Mouse (Mus musculus) kidney, embryonic 14.5 days (tissue): Measurements from ENCODE around the gene Clasrp. TPM values are rescaled to one million over a fixed set of nuclear protein-coding genes. Genes with fewer than 3 reads are reported as not detected.

Source experiments
- ATAC-seq: fragments of 200-750 bp; cut with Nextera tagmentation; 2 replicates; pipeline ENCODE4 v1.8.0; 2017; ENCODE audit warnings: moderate number of reproducible peaks, mild to moderate bottlenecking, moderate TSS enrichment, moderate library complexity; ENCODE audit not compliant: low FRiP score, low TSS enrichment
- H3K27ac ChIP-seq: fragments of 300-500 bp; sonication (generic); 2 replicates; pipeline ENCODE4 v1.5.1; 2014; ENCODE audit warnings: low read depth, mild to moderate bottlenecking, low read length, moderate library complexity, mixed read lengths
- H3K27me3 ChIP-seq: fragments of 300-500 bp; sonication (generic); 2 replicates; pipeline ENCODE4 v1.6.1; 2014; ENCODE audit warnings: mild to moderate bottlenecking, low read length; ENCODE audit not compliant: control insufficient read depth, insufficient read depth
- H3K36me3 ChIP-seq: fragments of 300-500 bp; sonication (generic); 2 replicates; pipeline ENCODE4 v1.6.1; 2014; ENCODE audit warnings: low read length, mixed read lengths; ENCODE audit not compliant: control insufficient read depth, insufficient read depth
- H3K4me1 ChIP-seq: fragments of 300-500 bp; sonication (generic); 2 replicates; pipeline ENCODE4 v1.6.1; 2014; ENCODE audit warnings: low read length, mixed read lengths; ENCODE audit not compliant: control insufficient read depth, insufficient read depth
- H3K4me2 ChIP-seq: fragments of 300-500 bp; sonication (generic); replicated peaks from 2 replicates; pipeline ENCODE4 v1.6.1; 2014; ENCODE audit warnings: low read depth, mild to moderate bottlenecking, low read length
- H3K4me3 ChIP-seq: fragments of 300-500 bp; sonication (generic); 2 replicates; pipeline ENCODE4 v1.5.1; 2014; ENCODE audit warnings: mild to moderate bottlenecking, low read length
- H3K9ac ChIP-seq: fragments of 300-500 bp; sonication (generic); 2 replicates; pipeline ENCODE4 v1.6.1; 2014; ENCODE audit warnings: low read depth, mild to moderate bottlenecking, low read length, moderate library complexity
- H3K9me3 ChIP-seq: fragments of 300-500 bp; sonication (generic); 2 replicates; pipeline ENCODE4 v1.6.1; 2016; ENCODE audit warnings: low read length; ENCODE audit not compliant: control insufficient read depth
- WGBS: fragments of 180-500 bp; shearing (Covaris S2); extraction: QIAGEN DNeasy Blood & Tissue Kit; methylation state at CpG from one replicate; pipeline ENCODE4 v1.1.7; 2014; 5-methylcytosine and 5-hydroxymethylcytosine counted together
- polyA plus RNA-seq: library from polyadenylated mRNA; unstranded; fragments of >200 nt; fragmentation: Nextera tagmentation; extraction: Ambion mirVana; gene quantifications from 2 replicates; pipeline ENCODE4 v1.2.1, GENCODE M21; 2014

The Clasrp gene
- polyA plus RNA-seq, 1 experiment from 2014 or later, result 48.4 TPM

DNA sequence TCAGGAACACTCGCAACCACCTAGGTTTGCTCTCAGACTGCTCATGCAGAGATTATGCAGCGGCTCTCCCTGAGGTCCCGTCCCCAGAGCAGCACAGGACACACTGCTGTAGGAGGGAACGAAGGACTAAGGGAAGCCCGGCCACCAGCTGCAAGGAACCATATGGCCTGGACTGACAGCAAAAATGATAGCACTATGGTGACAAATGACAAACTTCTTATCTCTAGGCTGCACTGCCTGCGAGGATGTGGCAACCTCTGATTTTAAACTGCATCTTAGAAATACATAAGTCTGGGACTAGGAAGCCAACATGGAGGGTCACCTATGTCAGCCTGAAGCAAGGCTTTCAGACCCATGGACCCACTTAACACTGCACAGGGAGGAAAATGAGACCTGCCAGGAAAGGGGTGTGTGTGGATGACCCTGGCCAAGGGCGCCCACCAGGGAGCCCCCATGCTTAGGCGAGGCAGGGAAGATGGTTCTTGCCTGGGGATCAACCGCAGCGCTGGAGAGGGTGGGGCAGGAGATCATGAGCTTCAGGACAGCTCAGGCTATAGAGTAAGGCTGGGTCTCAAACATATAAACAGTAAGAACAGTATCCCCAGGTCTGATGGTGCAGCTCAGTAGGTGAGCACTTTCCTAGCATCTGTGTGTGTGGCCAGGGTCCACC lies 11.1 kb downstream of the Clasrp start:
- WGBS, result 91% methylated on average over 10 of the region's 10 CpGs
- no peak overlapping the region for H3K9ac ChIP-seq
- no peak overlapping the region for H3K4me2 ChIP-seq
- H3K27ac ChIP-seq, result no peak overlapping the region
- H3K36me3 ChIP-seq, result peaks cover 92% of the 10 kb centered on the region
- no peaks in the 10 kb centered on the region for H3K4me1 ChIP-seq
- H3K27me3 ChIP-seq, result no peaks in the 10 kb centered on the region
- no peaks in the 10 kb centered on the region for H3K9me3 ChIP-seq
- no peak overlapping the region for H3K4me3 ChIP-seq
- ATAC-seq, result no peak

- H3K4me2 ChIP-seq, result no peak overlapping the region
- peaks cover 100% of the 10 kb centered on the region for H3K36me3 ChIP-seq
- ATAC-seq, result peak; percentile 40; the same call in 1 of the 2 replicates
- no peak overlapping the region for H3K9ac ChIP-seq
- no peak overlapping the region for H3K27ac ChIP-seq
- 66% methylated on average over 3 of the region's 3 CpGs for WGBS
- no peak overlapping the region for H3K4me3 ChIP-seq
- no peaks in the 10 kb centered on the region for H3K9me3 ChIP-seq
- H3K4me1 ChIP-seq, result no peaks in the 10 kb centered on the region
- no peaks in the 10 kb centered on the region for H3K27me3 ChIP-seq
These were observed 14.4 kb downstream of the Clasrp start for GRCm38 (mm10) chr7:19589917-19590316.

DNA sequence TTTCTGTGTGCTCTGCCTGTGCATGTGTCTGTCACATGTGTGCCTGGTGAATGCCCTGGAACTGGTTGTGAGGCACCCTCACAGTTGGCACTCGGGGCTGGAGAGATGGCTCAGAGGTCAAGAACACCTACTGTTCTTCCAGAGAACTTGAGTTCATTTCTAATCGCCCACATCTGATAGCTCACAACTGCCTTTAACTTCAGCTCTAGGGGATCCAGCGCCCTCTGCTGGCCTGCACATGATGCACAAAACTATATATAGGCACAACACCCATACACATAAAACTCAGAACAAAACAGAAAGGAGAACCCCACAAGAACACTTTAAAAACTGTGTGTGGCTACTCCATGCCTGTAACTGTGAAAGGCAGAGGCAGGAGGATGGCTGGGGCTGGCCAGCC lies 15.1 kb downstream of the Clasrp start:
- no peak overlapping the region for H3K9ac ChIP-seq
- ATAC-seq, result no peak
- no peaks in the 10 kb centered on the region for H3K9me3 ChIP-seq
- no peaks in the 10 kb centered on the region for H3K4me1 ChIP-seq
- 53% methylated on average over 3 of the region's 3 CpGs for WGBS
- H3K4me3 ChIP-seq, result no peak overlapping the region; the same call in 1 of the 2 replicates
- no peaks in the 10 kb centered on the region for H3K27me3 ChIP-seq
- H3K27ac ChIP-seq, result no peak overlapping the region
- H3K36me3 ChIP-seq, result peaks cover 100% of the 10 kb centered on the region
- no peak overlapping the region for H3K4me2 ChIP-seq

- H3K4me2 ChIP-seq, result no peak overlapping the region
- H3K4me3 ChIP-seq, result no peak overlapping the region
- H3K36me3 ChIP-seq, result peaks cover 97% of the 10 kb centered on the region
- no peaks in the 10 kb centered on the region for H3K4me1 ChIP-seq
- H3K9ac ChIP-seq, result no peak overlapping the region
- no peaks in the 10 kb centered on the region for H3K27me3 ChIP-seq
- ATAC-seq, result no peak
- no peaks in the 10 kb centered on the region for H3K9me3 ChIP-seq
- no peak overlapping the region for H3K27ac ChIP-seq
- 77% methylated on average over 46 of the region's 46 CpGs for WGBS
These were observed 18.0 kb downstream of the Clasrp start for GRCm38 (mm10) chr7:19586269-19586668.

DNA sequence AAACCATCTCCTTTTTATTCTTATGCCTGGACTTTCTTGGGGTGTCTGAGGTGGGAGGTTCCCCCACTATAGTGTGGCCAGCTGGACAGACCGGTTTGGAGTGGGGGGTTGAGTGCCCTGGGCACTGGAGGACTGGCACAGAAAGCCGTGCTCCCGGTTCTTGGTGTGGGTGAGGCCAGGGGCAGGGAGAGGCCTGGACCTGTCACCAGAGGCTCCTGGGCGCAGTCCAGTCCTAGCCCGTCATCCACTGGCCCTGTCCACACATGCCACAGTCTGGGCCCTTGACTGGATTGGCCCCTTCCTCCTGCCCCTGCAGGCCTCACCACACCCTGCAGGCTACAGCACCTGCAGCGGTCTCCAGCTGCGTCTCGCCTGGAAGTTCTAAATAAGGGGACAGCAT lies 23.7 kb downstream of the Clasrp start:
- no peak overlapping the region for H3K9ac ChIP-seq
- no peak for ATAC-seq
- no peaks in the 10 kb centered on the region for H3K9me3 ChIP-seq
- H3K27me3 ChIP-seq, result peaks cover 23% of the 10 kb centered on the region
- H3K4me1 ChIP-seq, result peaks cover 6% of the 10 kb centered on the region
- H3K36me3 ChIP-seq, result peaks cover 54% of the 10 kb centered on the region
- 87% methylated on average over 8 of the region's 8 CpGs for WGBS
- no peak overlapping the region for H3K4me3 ChIP-seq
- no peak overlapping the region for H3K27ac ChIP-seq
- H3K4me2 ChIP-seq, result no peak overlapping the region

DNA sequence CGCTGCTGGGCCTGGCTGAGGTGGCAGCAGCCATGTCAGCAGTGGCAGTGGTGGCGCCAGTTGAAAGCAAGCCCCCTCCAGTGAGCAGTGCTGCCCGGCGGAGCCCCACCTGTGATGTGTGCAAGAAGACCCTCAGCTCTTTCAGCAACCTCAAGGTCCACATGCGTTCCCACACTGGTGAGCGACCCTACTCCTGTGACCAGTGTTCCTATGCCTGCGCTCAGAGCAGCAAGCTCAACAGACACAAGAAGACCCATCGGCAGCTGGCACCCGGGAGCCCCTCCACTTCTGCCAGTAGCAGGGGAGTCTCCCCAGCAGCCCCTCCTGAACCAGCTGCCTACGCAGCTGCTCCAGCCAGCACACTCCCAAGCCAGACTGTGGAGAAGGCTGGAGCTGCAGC lies 24.5 kb downstream of the Clasrp start:
- no peak overlapping the region for H3K4me3 ChIP-seq
- no peak overlapping the region for H3K27ac ChIP-seq
- H3K36me3 ChIP-seq, result peaks cover 45% of the 10 kb centered on the region
- WGBS, result 89% methylated on average over 10 of the region's 10 CpGs
- H3K27me3 ChIP-seq, result peaks cover 23% of the 10 kb centered on the region
- no peak overlapping the region for H3K9ac ChIP-seq
- H3K4me2 ChIP-seq, result no peak overlapping the region
- H3K4me1 ChIP-seq, result peaks cover 6% of the 10 kb centered on the region
- no peak for ATAC-seq
- no peaks in the 10 kb centered on the region for H3K9me3 ChIP-seq

DNA sequence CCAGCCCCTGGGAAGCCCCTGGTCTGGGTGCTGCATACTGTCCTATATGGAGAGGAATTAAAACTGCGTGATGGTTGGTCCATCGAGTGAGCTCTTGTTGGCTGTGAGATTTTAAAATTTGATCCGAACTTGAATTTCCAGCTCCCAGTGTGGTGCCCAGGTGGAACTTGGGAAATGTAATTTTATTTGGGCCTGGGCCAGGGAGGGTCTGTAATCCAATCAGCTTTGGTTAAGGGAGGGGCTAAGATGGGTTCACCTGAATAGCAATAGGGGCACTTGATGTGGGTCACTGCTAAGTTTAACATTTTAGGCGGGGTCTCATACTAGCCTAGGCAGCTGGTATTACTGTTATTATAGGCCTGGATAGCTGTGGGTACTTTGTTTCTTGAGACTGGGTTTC lies 25.9 kb downstream of the Clasrp start:
- H3K4me2 ChIP-seq, result no peak overlapping the region
- H3K9ac ChIP-seq, result no peak overlapping the region
- no peak overlapping the region for H3K27ac ChIP-seq
- WGBS, result 75% methylated on average over 4 of the region's 4 CpGs
- no peaks in the 10 kb centered on the region for H3K9me3 ChIP-seq
- ATAC-seq, result no peak
- H3K36me3 ChIP-seq, result peaks cover 32% of the 10 kb centered on the region
- H3K27me3 ChIP-seq, result peaks cover 23% of the 10 kb centered on the region
- H3K4me3 ChIP-seq, result peak overlapping the region; percentile 40; the same call in 1 of the 2 replicates
- peaks cover 6% of the 10 kb centered on the region for H3K4me1 ChIP-seq

- no peak for ATAC-seq
- H3K27ac ChIP-seq, result no peak overlapping the region
- WGBS, result 13% methylated on average over 10 of the region's 10 CpGs
- H3K9me3 ChIP-seq, result no peaks in the 10 kb centered on the region
- peak overlapping the region; percentile 54 for H3K9ac ChIP-seq
- H3K4me3 ChIP-seq, result peak overlapping the region; percentile 40
- H3K36me3 ChIP-seq, result peaks cover 27% of the 10 kb centered on the region
- peaks cover 6% of the 10 kb centered on the region for H3K4me1 ChIP-seq
- peaks cover 23% of the 10 kb centered on the region for H3K27me3 ChIP-seq
- peak overlapping the region; percentile 81 for H3K4me2 ChIP-seq
These were observed 26.3 kb downstream of the Clasrp start for GRCm38 (mm10) chr7:19577877-19578414.

- peak within 1 kb of the TSS; percentile 81 for H3K4me2 ChIP-seq
- H3K4me3 ChIP-seq, result peak within 1 kb of the TSS; percentile 40
- WGBS, result 1% methylated on average over 54 of the region's 56 CpGs
- no peak within 1 kb of the TSS for H3K27ac ChIP-seq
- peaks cover 23% of the 10 kb centered on the region for H3K36me3 ChIP-seq
- peaks cover 23% of the 10 kb centered on the region for H3K27me3 ChIP-seq
- H3K4me1 ChIP-seq, result peaks cover 10% of the 10 kb centered on the region
- ATAC-seq, result no peak
- H3K9me3 ChIP-seq, result no peaks in the 10 kb centered on the region
- H3K9ac ChIP-seq, result peak within 1 kb of the TSS; percentile 54
These were observed 27.0 kb downstream of the Clasrp start, which contains the start of the genes Zfp296 and Gemin7 for GRCm38 (mm10) chr7:19577141-19577852. Gene Zfp296, plus strand, starts transcription at chr7:19577287. Gene Gemin7, minus strand, starts transcription at chr7:19577595.
